Mouse (Mus musculus) spleen, adult 2 months (tissue): ENCODE measurements at regions not wholly inside any gene's neighbourhood (a gene's known extent, or its start where the extent isn't known, plus 50 kb on each side); places are given as distances from the start of the nearest gene placed in this dataset.

Source experiments
- CTCF ChIP-seq: fragments of 200-500 bp; IDR thresholded peaks from 2 replicates; pipeline ENCODE4 v1.5.1; 2011; ENCODE audit warnings: mild to moderate bottlenecking, inconsistent platforms; ENCODE audit not compliant: insufficient read depth, insufficient read length, insufficient replicate concordance; ENCODE audit errors: extremely low read depth
- POLR2A ChIP-seq: fragments of 200-500 bp; IDR thresholded peaks from 2 replicates; pipeline ENCODE4 v1.6.1; 2011; ENCODE audit warnings: low read depth, low read length, inconsistent platforms

DNA sequence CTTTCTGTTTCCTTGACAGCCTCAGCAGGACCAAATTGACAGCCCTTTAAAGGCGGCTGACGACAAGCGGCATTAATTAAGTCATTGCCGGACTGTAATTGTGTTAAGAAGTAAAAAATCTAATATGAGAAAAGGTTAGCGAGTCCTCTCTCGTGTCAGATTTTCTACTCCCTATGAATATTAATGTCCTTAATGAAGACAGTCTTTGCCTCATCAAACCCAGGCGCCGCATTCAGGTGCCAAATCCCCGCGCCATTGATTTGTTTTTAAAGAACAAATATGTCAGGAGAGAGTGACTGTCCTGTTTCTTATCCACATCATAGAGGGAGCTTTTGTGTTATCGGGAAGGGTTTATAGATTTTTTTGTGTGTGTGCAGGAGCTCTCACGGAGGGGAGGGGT is 142.2 kb downstream of the Gm11011 start:
- TF ChIP-seq CTCF: no peak
- TF ChIP-seq POLR2A: no peak
